Mouse (Mus musculus) urinary bladder, adult 18-20 months (tissue): Measurements from ENCODE around the gene Stap2.

Experiments used
- DNase-seq, 2 experiments: peaks; one replicate each; pipeline ENCODE4 v3.0.0; 2022; ENCODE audit warnings: low spot score in 2 of 2, mixed read lengths in 2 of 2

The Stap2 gene

GRCm38 (mm10) chr17:56007444-56008355, 2.3 kb upstream of the Stap2 start:
- DNase-seq = no peak

GRCm38 (mm10) chr17:56006956-56007355, 1.6 kb upstream of the Stap2 start:
- no peak for DNase-seq

- no peak for DNase-seq
Observed at GRCm38 (mm10) chr17:56003000-56003399, 2.4 kb downstream of the Stap2 start.

- DNase-seq = no peak
Observed at GRCm38 (mm10) chr17:55999794-56000499, 5.4 kb downstream of the Stap2 start.

- DNase-seq = no peak
Observed at GRCm38 (mm10) chr17:55996007-55996406, 9.4 kb downstream of the Stap2 start.

- no peak for DNase-seq
Observed at GRCm38 (mm10) chr17:55990278-55990898, 15.0 kb downstream of the Stap2 start.

- DNase-seq = no peak
Observed at GRCm38 (mm10) chr17:55986030-55986961, 19.1 kb downstream of the Stap2 start, which contains the start of gene Fsd1. Gene Fsd1 (plus strand): TSS chr17:55986509.

GRCm38 (mm10) chr17:55977301-55977700, 28.1 kb downstream of the Stap2 start:
- no peak for DNase-seq

- DNase-seq = peak; percentile 50 to 75
Observed at GRCm38 (mm10) chr17:55976255-55976862, 29.0 kb downstream of the Stap2 start.

- no peak for DNase-seq
Observed at GRCm38 (mm10) chr17:55971453-55971852, 33.9 kb downstream of the Stap2 start.

GRCm38 (mm10) chr17:55969966-55970891, 35.2 kb downstream of the Stap2 start, which contains the start of gene Shd:
Gene Shd (plus strand): TSS chr17:55970467.
- DNase-seq = no peak

- DNase-seq = no peak
Observed at GRCm38 (mm10) chr17:55969560-55969959, 35.8 kb downstream of the Stap2 start.

- no peak for DNase-seq
Observed at GRCm38 (mm10) chr17:55968210-55968609, 37.2 kb downstream of the Stap2 start.

- DNase-seq = no peak
Observed at GRCm38 (mm10) chr17:55967186-55967585, 38.2 kb downstream of the Stap2 start.

GRCm38 (mm10) chr17:55964996-55965395, 40.4 kb downstream of the Stap2 start:
- no peak for DNase-seq

GRCm38 (mm10) chr17:55964496-55964895, 40.9 kb downstream of the Stap2 start:
- no peak for DNase-seq

- peak in 1 of 2 experiments; percentile 0 for DNase-seq
Observed at GRCm38 (mm10) chr17:55963171-55963570, 42.2 kb downstream of the Stap2 start.

- no peak for DNase-seq
Observed at GRCm38 (mm10) chr17:55961631-55962030, 43.8 kb downstream of the Stap2 start.

- no peak for DNase-seq
Observed at GRCm38 (mm10) chr17:55960791-55961190, 44.6 kb downstream of the Stap2 start.
